In the genomic region with DNA sequence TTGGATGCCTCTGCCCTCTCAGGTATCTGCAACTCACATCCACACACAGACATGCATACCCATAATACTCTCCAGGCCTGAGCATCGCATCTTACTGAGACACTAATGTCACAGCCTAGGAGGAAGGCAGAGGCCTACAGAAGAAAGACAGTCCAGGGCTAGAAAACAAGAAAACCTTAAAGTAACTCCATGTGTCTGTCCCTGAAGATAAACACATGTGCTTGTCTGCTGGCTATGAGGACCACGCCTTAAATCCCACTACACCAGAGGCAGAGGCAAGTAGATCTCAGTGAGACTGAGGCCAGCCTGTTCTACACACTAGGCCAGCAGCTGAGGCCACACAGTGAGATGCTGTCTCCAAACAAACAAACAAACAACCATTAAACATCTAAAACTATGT, we compare ENCODE assay signal across 8 mouse cellular contexts. TPM values are rescaled to one million over a fixed set of nuclear protein-coding genes. Genes with fewer than 3 reads are reported as not detected.
DNase-seq lines count a peak whose midpoint lies in the region; ATAC-seq and TF ChIP-seq lines count a peak whose summit lies in the region.

No protein-coding gene starts in this region.

- H3K9me3 ChIP-seq in hindbrain, embryonic 14.5 days (ENCODE audit: control insufficient read depth, low read length): no peaks in the 10 kb centered on the region
- no peaks in the 10 kb centered on the region for H3K9me3 ChIP-seq in midbrain, embryonic 11.5 days (ENCODE audit: control insufficient read depth, low read length)

- ATAC-seq in hindbrain, embryonic 14.5 days (ENCODE audit: low FRiP score): no peak
- ATAC-seq in midbrain, embryonic 11.5 days (ENCODE audit: low FRiP score): no peak

- H3K4me3 ChIP-seq in gastrocnemius, adult 2 months: no peak overlapping the region
- H3K4me3 ChIP-seq in hindbrain, embryonic 14.5 days (replicated peaks; ENCODE audit: low read length): peak overlapping the region; percentile 100
- H3K4me3 ChIP-seq in midbrain, embryonic 11.5 days (ENCODE audit: low read depth, low read length): peak overlapping the region; percentile 93
- no peak overlapping the region for H3K4me3 ChIP-seq in layer of hippocampus, adult 2 months

- H3K4me2 ChIP-seq in hindbrain, embryonic 14.5 days (replicated peaks): peak overlapping the region; percentile 81
- H3K4me2 ChIP-seq in midbrain, embryonic 11.5 days: peak overlapping the region; percentile 70

- 52% methylated on average over 2 of the region's 2 CpGs for WGBS in hindbrain, embryonic 14.5 days
- 87% methylated on average over 2 of the region's 2 CpGs for WGBS in midbrain, embryonic 11.5 days

- intact Hi-C loops in gastrocnemius, adult 2 months (cut with DNase I): no loop called here
- intact Hi-C loops in gastrocnemius, postnatal 14 days (cut with DNase I; ENCODE audit: low total_unique reads): no loop called here

- no peak for DNase-seq in gastrocnemius, adult 2 months
- DNase-seq in gastrocnemius, postnatal 14 days: no peak
- peak; percentile 65 for DNase-seq in c-Kit-negative CD71-positive TER-119-positive erythroid progenitor cells, embryonic 14.5 days (ENCODE audit: low read depth, low spot score)
- no peak for DNase-seq in hindbrain, embryonic 14.5 days (ENCODE audit: low spot score)
- DNase-seq in midbrain, embryonic 11.5 days (ENCODE audit: low spot score, missing footprints): no peak
- DNase-seq in layer of hippocampus, adult 8-10 months (ENCODE audit: low spot score in 2 of 2): no peak
- DNase-seq in embryo, embryonic 9.5 days (ENCODE audit: extremely low spot score): no peak
- DNase-seq in layer of hippocampus, adult 2 months (ENCODE audit: low spot score in 2 of 2): no peak

- H3K9ac ChIP-seq in hindbrain, embryonic 14.5 days: peak overlapping the region; percentile 100
- H3K9ac ChIP-seq in midbrain, embryonic 11.5 days (ENCODE audit: low read length): peak overlapping the region; percentile 97

- no peaks in the 10 kb centered on the region for H3K27me3 ChIP-seq in hindbrain, embryonic 14.5 days (ENCODE audit: control insufficient read depth, insufficient read depth, low read length)
- H3K27me3 ChIP-seq in midbrain, embryonic 11.5 days (ENCODE audit: control insufficient read depth, insufficient read depth, low read length): no peaks in the 10 kb centered on the region

- no peak for TF ChIP-seq CTCF in gastrocnemius, adult 2 months (IDR thresholded peaks at IDR 0.05)
- TF ChIP-seq CTCF in layer of hippocampus, adult 2 months (conservative IDR thresholded peaks at IDR 0.05): no peak

- peak overlapping the region; percentile 9; the same call in 1 of the 2 replicates for H3K27ac ChIP-seq in gastrocnemius, adult 2 months
- no peak overlapping the region for H3K27ac ChIP-seq in hindbrain, embryonic 14.5 days
- H3K27ac ChIP-seq in midbrain, embryonic 11.5 days (ENCODE audit: low read depth, low read length): no peak overlapping the region
- no peak overlapping the region; the same call in 1 of the 2 replicates for H3K27ac ChIP-seq in layer of hippocampus, adult 2 months

- peaks cover 45% of the 10 kb centered on the region for H3K4me1 ChIP-seq in hindbrain, embryonic 14.5 days (replicated peaks; ENCODE audit: control insufficient read depth, insufficient read depth, low read length)
- H3K4me1 ChIP-seq in midbrain, embryonic 11.5 days (ENCODE audit: control insufficient read depth, insufficient read depth, low read length): peaks cover 45% of the 10 kb centered on the region

- 0 out of 2 replicates have a peak, but pooled peaks cover 2% of the 10 kb centered on the region for H3K36me3 ChIP-seq in hindbrain, embryonic 14.5 days (replicated peaks; ENCODE audit: control insufficient read depth, insufficient read depth)
- no peaks in the 10 kb centered on the region for H3K36me3 ChIP-seq in midbrain, embryonic 11.5 days (ENCODE audit: control insufficient read depth, insufficient read depth, low read length)

RNA-seq across cellular contexts. Expression of gene Jpt1, which starts 3.1 kb away (rescaled TPM):
- 10 to 100 TPM; 38.4 to 40.9 TPM for total RNA-seq in gastrocnemius, adult 2 months (2021)
- 10 to 100 TPM; 84.9 to 97.5 TPM for total RNA-seq in gastrocnemius, postnatal 14 days (2021)
- polyA plus RNA-seq in hindbrain, embryonic 14.5 days (2014; fragmentation: Nextera tagmentation; extraction: Ambion mirVana): 1,350 and 1,384 TPM in 2 replicates
- 954 and 958 TPM in 2 replicates for polyA plus RNA-seq in midbrain, embryonic 11.5 days (2014; fragmentation: Nextera tagmentation; extraction: Ambion mirVana)
- 100 to 1,000 TPM; 109 to 139 (median 124) TPM for total RNA-seq in layer of hippocampus, adult 8-10 months (2022)
- 100 to 1,000 TPM; 140 to 142 TPM for total RNA-seq in layer of hippocampus, adult 2 months (2021)

RNA-seq across cellular contexts. Expression of gene Nt5c, which starts 19.5 kb away (rescaled TPM):
- 1 to 10 TPM; 5.8 to 7.7 TPM for total RNA-seq in gastrocnemius, adult 2 months (2021)
- 10 to 100 TPM; 11.9 to 15.1 TPM for total RNA-seq in gastrocnemius, postnatal 14 days (2021)
- 85.3 and 98.0 TPM in 2 replicates for polyA plus RNA-seq in hindbrain, embryonic 14.5 days (2014; fragmentation: Nextera tagmentation; extraction: Ambion mirVana)
- 68.3 and 69.8 TPM in 2 replicates for polyA plus RNA-seq in midbrain, embryonic 11.5 days (2014; fragmentation: Nextera tagmentation; extraction: Ambion mirVana)
- 10 to 100 TPM; 58.8 to 68.5 (median 66.3) TPM for total RNA-seq in layer of hippocampus, adult 8-10 months (2022)
- 10 to 100 TPM; 64.3 to 65.5 TPM for total RNA-seq in layer of hippocampus, adult 2 months (2021)

RNA-seq across cellular contexts. Expression of gene Sumo2, which starts 25.0 kb away (rescaled TPM):
- 100 to 1,000 TPM; 138 to 164 TPM for total RNA-seq in gastrocnemius, adult 2 months (2021)
- total RNA-seq in gastrocnemius, postnatal 14 days (2021): 100 to 1,000 TPM; 121 to 143 TPM
- 968 and 989 TPM in 2 replicates for polyA plus RNA-seq in hindbrain, embryonic 14.5 days (2014; fragmentation: Nextera tagmentation; extraction: Ambion mirVana)
- 1,615 and 1,739 TPM in 2 replicates for polyA plus RNA-seq in midbrain, embryonic 11.5 days (2014; fragmentation: Nextera tagmentation; extraction: Ambion mirVana)
- total RNA-seq in layer of hippocampus, adult 8-10 months (2022): 100 to 1,000 TPM; 285 to 340 (median 310) TPM
- total RNA-seq in layer of hippocampus, adult 2 months (2021): 100 to 1,000 TPM; 318 to 328 TPM

RNA-seq across cellular contexts. Expression of gene Armc7, which starts 35.7 kb away (rescaled TPM):
- total RNA-seq in gastrocnemius, adult 2 months (2021): under 1 TPM; 0.95 to 0.99 TPM
- 1 to 10 TPM; 1.4 TPM for total RNA-seq in gastrocnemius, postnatal 14 days (2021)
- polyA plus RNA-seq in hindbrain, embryonic 14.5 days (2014; fragmentation: Nextera tagmentation; extraction: Ambion mirVana): 14.2 and 14.8 TPM in 2 replicates
- polyA plus RNA-seq in midbrain, embryonic 11.5 days (2014; fragmentation: Nextera tagmentation; extraction: Ambion mirVana): 7.7 and 7.8 TPM in 2 replicates
- total RNA-seq in layer of hippocampus, adult 8-10 months (2022): 10 to 100 TPM in 3 of 4 experiments, 1 to 10 TPM in 1; 10.0 to 16.7 (median 13.0) TPM
- total RNA-seq in layer of hippocampus, adult 2 months (2021): 10 to 100 TPM; 10.4 to 10.9 TPM

RNA-seq across cellular contexts. Expression of gene Slc16a5, which starts 48.8 kb away (rescaled TPM):
- not detected for total RNA-seq in gastrocnemius, adult 2 months (2021)
- not detected for total RNA-seq in gastrocnemius, postnatal 14 days (2021)
- polyA plus RNA-seq in hindbrain, embryonic 14.5 days (2014; fragmentation: Nextera tagmentation; extraction: Ambion mirVana): 0.18 TPM in 1 of 2 replicates, not detected in the other
- 0.14 TPM in 1 of 2 replicates, not detected in the other for polyA plus RNA-seq in midbrain, embryonic 11.5 days (2014; fragmentation: Nextera tagmentation; extraction: Ambion mirVana)
- under 1 TPM in 1 of 4 experiments, not detected in 3; 0.21 TPM for total RNA-seq in layer of hippocampus, adult 8-10 months (2022)
- not detected for total RNA-seq in layer of hippocampus, adult 2 months (2021)

Comparison
In these comparisons a context has a peak if more than half of its experiments do, and no peak if none do; other contexts are left out.
1. H3K4me3 ChIP-seq: peak in hindbrain, embryonic 14.5 days (single experiment) and midbrain, embryonic 11.5 days (single experiment); none in gastrocnemius, adult 2 months (single experiment) and layer of hippocampus, adult 2 months (single experiment).